Mouse (Mus musculus): ENCODE data around the gene Vmn1r209.
"Not testable (repeated sequence)": the region's sequence is repeated elsewhere in the genome, so short reads cannot be mapped to it uniquely, and the experiment has no call there.

GRCm38 (mm10) chr13:22829395-22829794, 19.9 kb upstream of the Vmn1r209 start:
- not testable (repeated sequence) for TF ChIP-seq GATA1 (IDR thresholded peaks at IDR 0.05; ENCODE audit: borderline replicate concordance, low read length); FLI1 (IDR thresholded peaks at IDR 0.05; ENCODE audit: low read length)
